Mouse (Mus musculus) cerebellum, adult 2 months (tissue): Measurements from ENCODE around the gene Zfpm1.

Experiments used
- CTCF ChIP-seq: fragments of 200-500 bp; IDR thresholded peaks from 2 replicates; pipeline ENCODE4 v1.5.1; 2011; ENCODE audit warnings: low read depth, mild to moderate bottlenecking, control low read depth, low read length, moderate library complexity, borderline replicate concordance; ENCODE audit not compliant: insufficient read depth
- POLR2A ChIP-seq: fragments of 200-500 bp; IDR thresholded peaks from 2 replicates; pipeline ENCODE4 v1.6.1; 2011; ENCODE audit warnings: low read length, control low read depth, borderline replicate concordance; ENCODE audit not compliant: insufficient read depth

- TF ChIP-seq POLR2A (no peak), CTCF (no peak)
Measured at GRCm38 (mm10) chr8:122333531-122333930, 51.6 kb downstream of the Zfpm1 start.
